17 mouse cellular contexts compared by ENCODE assay signal in genomic region chr1:106562751-106563150, GRCm38 (mm10).
"Had no signal": no experiment of that assay in that cellular context is flagged by ENCODE, and none has a peak within 500 bp of the region (broad histone marks: within the 10 kb centered on the region; RNA-seq: fewer than 3 reads in every experiment).

No protein-coding gene starts in this region.

- DNase-seq: liver, embryonic 13.5 days; lung, adult 18-20 months; lung, embryonic 14.5 days; lung, postnatal 10 days; lung, postnatal 4 days; right cerebral cortex, postnatal 14 days; thymus, adult 2 months; thymus, postnatal 25 days; thymus, postnatal 4 days had no signal

- H3K4me3 ChIP-seq: liver, embryonic 13.5 days; liver, embryonic 15.5 days; midbrain, embryonic 10.5 days; midbrain, embryonic 12.5 days; midbrain, embryonic 15.5 days; myocyte; neural tube, embryonic 12.5 days; stomach, embryonic 15.5 days had no signal

- H3K4me2 ChIP-seq: liver, embryonic 13.5 days; liver, embryonic 15.5 days; lung, embryonic 14.5 days; midbrain, embryonic 12.5 days; midbrain, embryonic 15.5 days; neural tube, embryonic 12.5 days; stomach, embryonic 15.5 days had no signal

- H3K36me3 ChIP-seq: liver, embryonic 13.5 days; liver, embryonic 15.5 days; midbrain, embryonic 10.5 days; midbrain, embryonic 12.5 days; midbrain, embryonic 15.5 days; neural tube, embryonic 12.5 days; stomach, embryonic 15.5 days had no signal

- H3K27ac ChIP-seq: liver, embryonic 13.5 days; liver, embryonic 15.5 days; midbrain, embryonic 10.5 days; midbrain, embryonic 12.5 days; midbrain, embryonic 15.5 days; neural tube, embryonic 12.5 days; stomach, embryonic 15.5 days; stomach, postnatal 0 days had no signal

- H3K9me3 ChIP-seq: liver, embryonic 13.5 days; liver, embryonic 15.5 days; midbrain, embryonic 10.5 days; midbrain, embryonic 12.5 days; midbrain, embryonic 15.5 days; neural tube, embryonic 12.5 days; stomach, embryonic 15.5 days had no signal

- H3K4me1 ChIP-seq: liver, embryonic 13.5 days; liver, embryonic 15.5 days; midbrain, embryonic 12.5 days; midbrain, embryonic 15.5 days; neural tube, embryonic 12.5 days had no signal

- H3K9ac ChIP-seq: liver, embryonic 13.5 days; liver, embryonic 15.5 days; lung, embryonic 14.5 days; midbrain, embryonic 12.5 days; midbrain, embryonic 15.5 days; neural tube, embryonic 12.5 days; stomach, embryonic 15.5 days had no signal

- ATAC-seq: midbrain, embryonic 15.5 days had no signal

- H3K27me3 ChIP-seq: liver, embryonic 13.5 days; liver, embryonic 15.5 days; midbrain, embryonic 12.5 days; midbrain, embryonic 15.5 days; neural tube, embryonic 12.5 days; stomach, embryonic 15.5 days had no signal
